In the genomic region with DNA sequence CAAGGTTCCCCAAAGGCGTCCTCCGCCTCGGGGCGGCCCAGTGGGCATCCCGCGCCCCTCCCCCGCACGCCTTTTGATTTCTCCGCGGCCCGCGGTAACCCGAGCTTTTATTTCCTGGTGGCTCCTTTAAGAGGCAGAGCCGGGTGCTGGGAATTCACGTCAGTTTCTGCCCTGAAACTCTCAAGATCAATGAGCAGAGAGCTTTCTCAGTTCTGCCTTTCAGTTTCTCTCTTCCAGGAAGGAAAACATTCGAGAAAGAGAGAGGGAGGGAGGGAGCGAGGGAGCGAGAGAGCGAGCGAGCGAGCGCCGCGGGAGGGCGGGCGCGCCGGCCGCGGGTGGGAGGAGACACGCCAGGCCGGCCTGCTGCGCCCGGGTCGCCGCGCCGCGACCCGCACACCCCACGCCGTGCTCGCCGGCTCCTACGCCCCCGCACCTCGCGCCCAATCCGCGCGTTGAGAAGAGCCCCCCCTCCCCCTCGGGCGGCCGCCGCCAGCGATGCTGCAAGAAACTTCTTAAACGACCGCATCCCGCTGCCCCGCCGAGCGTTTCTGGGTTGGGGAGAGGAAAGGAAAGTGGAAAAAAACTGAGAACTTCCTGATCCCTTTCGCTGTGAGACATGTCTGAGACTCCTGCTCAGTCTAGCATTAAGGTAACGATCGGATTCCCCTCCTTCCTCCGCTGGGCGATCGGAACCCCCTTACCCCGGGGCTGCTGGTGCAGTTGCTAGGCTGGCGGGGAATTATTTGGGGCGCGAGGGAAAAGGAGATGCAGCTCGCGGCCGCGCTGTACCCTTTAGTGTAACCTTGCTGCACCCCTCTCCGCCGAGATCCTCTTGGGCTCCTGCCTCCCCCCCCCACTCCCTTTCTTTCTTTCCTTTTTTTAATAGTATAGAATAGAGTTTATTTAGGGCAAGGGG, we compare ENCODE assay signal across 8 mouse cellular contexts. TPM values are rescaled to one million over a fixed set of nuclear protein-coding genes. Genes with fewer than 3 reads are reported as not detected.
DNase-seq lines count a peak whose midpoint lies in the region; ATAC-seq lines count a peak whose summit lies in the region.

A gene (plus strand): TSS at position 211 of the 916 bp plus-strand sequence.

- H3K36me3 ChIP-seq in forebrain, embryonic 16.5 days (ENCODE audit: control insufficient read depth, insufficient read depth) = no peaks in the 10 kb centered on the region
- no peaks in the 10 kb centered on the region for H3K36me3 ChIP-seq in lung, embryonic 15.5 days

- peaks cover 21% of the 10 kb centered on the region for H3K4me1 ChIP-seq in forebrain, embryonic 16.5 days (replicated peaks; ENCODE audit: control insufficient read depth, insufficient read depth, low read length)
- H3K4me1 ChIP-seq in lung, embryonic 15.5 days = peaks cover 42% of the 10 kb centered on the region

- under 1% methylated on average over 69 of the region's 78 CpGs for WGBS in forebrain, embryonic 16.5 days
- under 1% methylated on average over 76 of the region's 78 CpGs for WGBS in lung, embryonic 15.5 days

- peak; percentile 72 for DNase-seq in MEL-GATA-1-ER (ENCODE audit: extremely low read depth, low read depth)
- peak; percentile 65 to 79 for DNase-seq in cerebellum, adult 18-20 months
- peak; percentile 73 for DNase-seq in heart, postnatal 25 days (ENCODE audit: low spot score)
- DNase-seq in layer of hippocampus, adult 8-10 months (ENCODE audit: low spot score in 2 of 2) = peak in 1 of 2 experiments; percentile 76
- peak; percentile 60 for DNase-seq in ovary, postnatal 10 days (ENCODE audit: low spot score)
- peak; percentile 66 for DNase-seq in thymus, postnatal 0 days (ENCODE audit: low spot score)

- peak; percentile 64 for ATAC-seq in forebrain, embryonic 16.5 days
- ATAC-seq in lung, embryonic 15.5 days (ENCODE audit: borderline replicate concordance, extremely low read depth, low FRiP score, low TSS enrichment) = peak; percentile 77

- no peaks in the 10 kb centered on the region for H3K9me3 ChIP-seq in forebrain, embryonic 16.5 days (ENCODE audit: control insufficient read depth, low read length)
- H3K9me3 ChIP-seq in lung, embryonic 15.5 days = no peaks in the 10 kb centered on the region

- intact Hi-C loops in heart, postnatal 25 days (cut with DNase I) = loop anchor here (5.0 kb wide), 5 partner anchors 107 to 352 kb away; no protein-coding TSS in a partner anchor

- no peaks in the 10 kb centered on the region for H3K27me3 ChIP-seq in forebrain, embryonic 16.5 days (replicated peaks; ENCODE audit: control insufficient read depth, insufficient read depth, low read length)
- no peaks in the 10 kb centered on the region for H3K27me3 ChIP-seq in lung, embryonic 15.5 days

- peak within 1 kb of the TSS; percentile 73 for H3K4me2 ChIP-seq in forebrain, embryonic 16.5 days (ENCODE audit: low read length)
- H3K4me2 ChIP-seq in lung, embryonic 15.5 days = peak within 1 kb of the TSS; percentile 68

- peak within 1 kb of the TSS; percentile 100 for H3K9ac ChIP-seq in forebrain, embryonic 16.5 days (replicated peaks; ENCODE audit: low read depth, low read length)
- peak within 1 kb of the TSS; percentile 97 for H3K9ac ChIP-seq in lung, embryonic 15.5 days

- peak within 1 kb of the TSS; percentile 100 for H3K27ac ChIP-seq in forebrain, embryonic 16.5 days (ENCODE audit: low read length)
- peak within 1 kb of the TSS; percentile 100 for H3K27ac ChIP-seq in lung, embryonic 15.5 days

- peak within 1 kb of the TSS; percentile 92 for H3K4me3 ChIP-seq in forebrain, embryonic 16.5 days (replicated peaks; ENCODE audit: low read length)
- peak within 1 kb of the TSS; percentile 60 for H3K4me3 ChIP-seq in lung, embryonic 15.5 days

RNA-seq across cellular contexts. Expression of the gene that starts here (rescaled TPM):
- 5.2 and 5.8 TPM in 2 replicates for polyA plus RNA-seq in forebrain, embryonic 16.5 days (2015; fragmentation: Nextera tagmentation; extraction: Ambion mirVana)
- 10 to 100 TPM; 11.4 to 13.0 TPM for total RNA-seq in heart, postnatal 25 days (2021)
- 10 to 100 TPM; 10.7 to 14.7 (median 12.2) TPM for total RNA-seq in layer of hippocampus, adult 8-10 months (2022)
- polyA plus RNA-seq in lung, embryonic 15.5 days (2015; fragmentation: Nextera tagmentation; extraction: Ambion mirVana) = 14.5 and 14.7 TPM in 2 replicates
- polyA plus RNA-seq in thymus, postnatal 0 days (2015; fragmentation: Nextera tagmentation; extraction: Ambion mirVana) = 11.8 and 12.1 TPM in 2 replicates
